Mouse (Mus musculus) hindbrain, embryonic 15.5 days (tissue): ENCODE measurements around the gene Spsb2. TPM values are rescaled to one million over a fixed set of nuclear protein-coding genes. Genes with fewer than 3 reads are reported as not detected.
"Not testable (repeated sequence)": the region's sequence is repeated elsewhere in the genome, so short reads cannot be mapped to it uniquely, and the experiment has no call there.

Experiments used
- ATAC-seq: fragments of 200-750 bp; cut with Nextera tagmentation; 2 replicates; pipeline ENCODE4 v1.8.0; 2017; ENCODE audit warnings: low read depth, moderate number of reproducible peaks, moderate TSS enrichment; ENCODE audit not compliant: low FRiP score
- H3K27ac ChIP-seq: fragments of 300-500 bp; sonication (generic); replicated peaks from 2 replicates; pipeline ENCODE4 v1.5.1; 2015; ENCODE audit warnings: mild to moderate bottlenecking, inconsistent platforms
- H3K27me3 ChIP-seq: fragments of 300-500 bp; sonication (generic); 2 replicates; pipeline ENCODE4 v1.6.1; 2015; ENCODE audit warnings: control low read depth, inconsistent platforms
- H3K36me3 ChIP-seq: fragments of 300-500 bp; sonication (generic); 2 replicates; pipeline ENCODE4 v1.6.1; 2015; ENCODE audit warnings: control low read depth, inconsistent platforms
- H3K4me1 ChIP-seq: fragments of 300-500 bp; sonication (generic); replicated peaks from 2 replicates; pipeline ENCODE4 v1.6.1; 2015; ENCODE audit warnings: control low read depth, inconsistent platforms
- H3K4me2 ChIP-seq: fragments of 300-500 bp; sonication (generic); 2 replicates; pipeline ENCODE4 v1.6.1; 2015; ENCODE audit warnings: moderate library complexity, mild to moderate bottlenecking, inconsistent platforms
- H3K4me3 ChIP-seq: fragments of 300-500 bp; sonication (generic); 2 replicates; pipeline ENCODE4 v1.5.1; 2015; ENCODE audit warnings: mild to moderate bottlenecking, inconsistent platforms
- H3K9ac ChIP-seq: fragments of 300-500 bp; sonication (generic); 2 replicates; pipeline ENCODE4 v1.6.1; 2015; ENCODE audit warnings: inconsistent platforms
- H3K9me3 ChIP-seq: fragments of 300-500 bp; sonication (generic); 2 replicates; pipeline ENCODE4 v1.6.1; 2016; ENCODE audit warnings: control low read depth, inconsistent platforms
- WGBS: fragments of 180-500 bp; shearing (Covaris S2); methylation state at CpG from one replicate; pipeline ENCODE4 v1.1.7; 2015; 5-methylcytosine and 5-hydroxymethylcytosine counted together
- polyA plus RNA-seq: library from polyadenylated mRNA; unstranded; fragments of >200 nt; fragmentation: Nextera tagmentation; extraction: Ambion mirVana; gene quantifications from 2 replicates; pipeline ENCODE4 v1.2.1, GENCODE M21; 2015

The Spsb2 gene
- polyA plus RNA-seq, 1 experiment from 2014 or later: 9.3 TPM

- ATAC-seq: peak; percentile 20; the same call in 1 of the 2 replicates
- no peaks in the 10 kb centered on the region for H3K9me3 ChIP-seq
- no peaks in the 10 kb centered on the region for H3K27me3 ChIP-seq
- peak overlapping the region; percentile 65 for H3K4me2 ChIP-seq
- H3K36me3 ChIP-seq: no peaks in the 10 kb centered on the region
- 2% methylated on average over 10 of the region's 10 CpGs for WGBS
- H3K4me1 ChIP-seq: peaks cover 11% of the 10 kb centered on the region
- peak overlapping the region; percentile 23 for H3K9ac ChIP-seq
- peak overlapping the region; percentile 38 for H3K4me3 ChIP-seq
- H3K27ac ChIP-seq: peak overlapping the region; percentile 29; the same call in 1 of the 2 replicates
Observed at GRCm38 (mm10) chr6:124779984-124780416, 28.5 kb upstream of the Spsb2 start.

- Histone ChIP-seq H3K27me3 (no peaks in the 10 kb centered on the region), H3K27ac (no peak overlapping the region), H3K36me3 (no peaks in the 10 kb centered on the region), H3K4me1 (peaks cover 11% of the 10 kb centered on the region), H3K4me2 (no peak overlapping the region), H3K9me3 (no peaks in the 10 kb centered on the region), H3K9ac (no peak overlapping the region), H3K4me3 (no peak overlapping the region)
- 90% methylated on average over 7 of the region's 7 CpGs for WGBS
- ATAC-seq: no peak
Observed at GRCm38 (mm10) chr6:124780917-124781316, 27.5 kb upstream of the Spsb2 start.

- whole genome bisulfite sequencing: 27% methylated on average over 6 of the region's 6 CpGs
- Histone ChIP-seq H3K9me3 (no peaks in the 10 kb centered on the region), H3K27me3 (no peaks in the 10 kb centered on the region), H3K36me3 (no peaks in the 10 kb centered on the region), H3K9ac (no peak overlapping the region), H3K27ac (no peak overlapping the region), H3K4me1 (peaks cover 11% of the 10 kb centered on the region), H3K4me2 (no peak overlapping the region), H3K4me3 (no peak overlapping the region)
- ATAC-seq: no peak
Observed at GRCm38 (mm10) chr6:124782436-124782835, 26.0 kb upstream of the Spsb2 start.

GRCm38 (mm10) chr6:124786756-124787420, 21.6 kb upstream of the Spsb2 start:
- Histone ChIP-seq H3K36me3 (no peaks in the 10 kb centered on the region), H3K9me3 (no peaks in the 10 kb centered on the region), H3K4me1 (no peaks in the 10 kb centered on the region), H3K4me2 (no peak overlapping the region), H3K27ac (no peak overlapping the region), H3K9ac (no peak overlapping the region), H3K27me3 (no peaks in the 10 kb centered on the region), H3K4me3 (no peak overlapping the region)
- no peak for ATAC-seq
- WGBS: 51% methylated on average over 8 of the region's 8 CpGs

- Histone ChIP-seq H3K27me3 (no peaks in the 10 kb centered on the region), H3K4me1 (no peaks in the 10 kb centered on the region), H3K9ac (no peak overlapping the region), H3K9me3 (no peaks in the 10 kb centered on the region), H3K4me3 (no peak overlapping the region), H3K4me2 (no peak overlapping the region), H3K36me3 (no peaks in the 10 kb centered on the region), H3K27ac (no peak overlapping the region)
- ATAC-seq: no peak
- 77% methylated on average over 10 of the region's 10 CpGs for WGBS
Observed at GRCm38 (mm10) chr6:124787722-124788121, 20.7 kb upstream of the Spsb2 start.

- Histone ChIP-seq H3K27me3 (no peaks in the 10 kb centered on the region), H3K4me3 (no peak overlapping the region), H3K4me1 (no peaks in the 10 kb centered on the region), H3K9me3 (no peaks in the 10 kb centered on the region), H3K9ac (no peak overlapping the region), H3K27ac (no peak overlapping the region), H3K36me3 (no peaks in the 10 kb centered on the region), H3K4me2 (no peak overlapping the region)
- 82% methylated on average over 4 of the region's 4 CpGs for WGBS
- ATAC-seq: no peak
Observed at GRCm38 (mm10) chr6:124789519-124789918, 18.9 kb upstream of the Spsb2 start.

GRCm38 (mm10) chr6:124790121-124790520, 18.3 kb upstream of the Spsb2 start:
- no peaks in the 10 kb centered on the region for H3K9me3 ChIP-seq
- no peak overlapping the region for H3K9ac ChIP-seq
- H3K36me3 ChIP-seq: no peaks in the 10 kb centered on the region
- WGBS: 66% methylated on average over 4 of the region's 4 CpGs
- H3K4me1 ChIP-seq: no peaks in the 10 kb centered on the region
- no peak overlapping the region for H3K27ac ChIP-seq
- H3K27me3 ChIP-seq: no peaks in the 10 kb centered on the region
- no peak for ATAC-seq
- H3K4me2 ChIP-seq: no peak overlapping the region
- no peak overlapping the region for H3K4me3 ChIP-seq

- no peak overlapping the region for H3K4me3 ChIP-seq
- no peak overlapping the region for H3K9ac ChIP-seq
- H3K27me3 ChIP-seq: no peaks in the 10 kb centered on the region
- no peak overlapping the region for H3K27ac ChIP-seq
- H3K4me1 ChIP-seq: no peaks in the 10 kb centered on the region
- H3K36me3 ChIP-seq: no peaks in the 10 kb centered on the region
- no peak overlapping the region for H3K4me2 ChIP-seq
- 91% methylated on average over 3 of the region's 3 CpGs for WGBS
- no peak for ATAC-seq
- H3K9me3 ChIP-seq: no peaks in the 10 kb centered on the region
Observed at GRCm38 (mm10) chr6:124791911-124792310, 16.6 kb upstream of the Spsb2 start.

GRCm38 (mm10) chr6:124795781-124796180, 12.7 kb upstream of the Spsb2 start:
- Histone ChIP-seq H3K36me3 (no peaks in the 10 kb centered on the region), H3K27ac (no peak overlapping the region), H3K4me3 (no peak overlapping the region), H3K27me3 (no peaks in the 10 kb centered on the region), H3K9ac (no peak overlapping the region), H3K9me3 (no peaks in the 10 kb centered on the region), H3K4me1 (no peaks in the 10 kb centered on the region), H3K4me2 (no peak overlapping the region)
- no peak for ATAC-seq
- WGBS: 56% methylated on average over 4 of the region's 4 CpGs

GRCm38 (mm10) chr6:124796200-124796599, 12.3 kb upstream of the Spsb2 start:
- no peaks in the 10 kb centered on the region for H3K4me1 ChIP-seq
- 79% methylated on average over 2 of the region's 2 CpGs for WGBS
- H3K4me3 ChIP-seq: no peak overlapping the region
- no peaks in the 10 kb centered on the region for H3K9me3 ChIP-seq
- no peaks in the 10 kb centered on the region for H3K27me3 ChIP-seq
- ATAC-seq: no peak
- H3K4me2 ChIP-seq: no peak overlapping the region
- no peaks in the 10 kb centered on the region for H3K36me3 ChIP-seq
- H3K9ac ChIP-seq: no peak overlapping the region
- H3K27ac ChIP-seq: no peak overlapping the region

- ATAC-seq, H3K36me3 ChIP-seq, H3K27ac ChIP-seq, H3K4me3 ChIP-seq, H3K4me2 ChIP-seq, H3K27me3 ChIP-seq, H3K9me3 ChIP-seq, H3K9ac ChIP-seq: not testable (repeated sequence)
- WGBS: 17% methylated on average over 6 of the region's 9 CpGs
- peaks cover 17% of the 10 kb centered on the region for H3K4me1 ChIP-seq
Observed at GRCm38 (mm10) chr6:124802400-124802799, 6.1 kb upstream of the Spsb2 start.

- no peaks in the 10 kb centered on the region for H3K36me3 ChIP-seq
- no peak for ATAC-seq
- no peak overlapping the region for H3K9ac ChIP-seq
- H3K27ac ChIP-seq: no peak overlapping the region
- no peaks in the 10 kb centered on the region for H3K9me3 ChIP-seq
- H3K27me3 ChIP-seq: no peaks in the 10 kb centered on the region
- H3K4me3 ChIP-seq: no peak overlapping the region
- peaks cover 19% of the 10 kb centered on the region for H3K4me1 ChIP-seq
- H3K4me2 ChIP-seq: no peak overlapping the region
- WGBS: 80% methylated on average over 3 of the region's 3 CpGs
Observed at GRCm38 (mm10) chr6:124803061-124803460, 5.4 kb upstream of the Spsb2 start.

- not testable (repeated sequence) for H3K9ac ChIP-seq, H3K27me3 ChIP-seq, H3K27ac ChIP-seq, H3K4me2 ChIP-seq, H3K4me3 ChIP-seq, ATAC-seq, H3K9me3 ChIP-seq, H3K36me3 ChIP-seq
- WGBS: 93% methylated on average over 4 of the region's 4 CpGs
- peaks cover 25% of the 10 kb centered on the region for H3K4me1 ChIP-seq
Observed at GRCm38 (mm10) chr6:124803691-124804090, 4.8 kb upstream of the Spsb2 start.
